Mouse (Mus musculus): ENCODE measurements around the gene Rimbp3. TPM values are rescaled to one million over a fixed set of nuclear protein-coding genes. Genes with fewer than 3 reads are reported as not detected.
A peak's percentile ranks its signal among the peaks of the same experiment; 100 is the strongest.
"Not testable (repeated sequence)": the region's sequence is repeated elsewhere in the genome, so short reads cannot be mapped to it uniquely, and the experiment has no call there.

Gene Rimbp3
- 0.70 and 0.79 TPM in 2 replicates for polyA plus RNA-seq (2016; fragmentation: Nextera tagmentation; extraction: Ambion mirVana)

DNA sequence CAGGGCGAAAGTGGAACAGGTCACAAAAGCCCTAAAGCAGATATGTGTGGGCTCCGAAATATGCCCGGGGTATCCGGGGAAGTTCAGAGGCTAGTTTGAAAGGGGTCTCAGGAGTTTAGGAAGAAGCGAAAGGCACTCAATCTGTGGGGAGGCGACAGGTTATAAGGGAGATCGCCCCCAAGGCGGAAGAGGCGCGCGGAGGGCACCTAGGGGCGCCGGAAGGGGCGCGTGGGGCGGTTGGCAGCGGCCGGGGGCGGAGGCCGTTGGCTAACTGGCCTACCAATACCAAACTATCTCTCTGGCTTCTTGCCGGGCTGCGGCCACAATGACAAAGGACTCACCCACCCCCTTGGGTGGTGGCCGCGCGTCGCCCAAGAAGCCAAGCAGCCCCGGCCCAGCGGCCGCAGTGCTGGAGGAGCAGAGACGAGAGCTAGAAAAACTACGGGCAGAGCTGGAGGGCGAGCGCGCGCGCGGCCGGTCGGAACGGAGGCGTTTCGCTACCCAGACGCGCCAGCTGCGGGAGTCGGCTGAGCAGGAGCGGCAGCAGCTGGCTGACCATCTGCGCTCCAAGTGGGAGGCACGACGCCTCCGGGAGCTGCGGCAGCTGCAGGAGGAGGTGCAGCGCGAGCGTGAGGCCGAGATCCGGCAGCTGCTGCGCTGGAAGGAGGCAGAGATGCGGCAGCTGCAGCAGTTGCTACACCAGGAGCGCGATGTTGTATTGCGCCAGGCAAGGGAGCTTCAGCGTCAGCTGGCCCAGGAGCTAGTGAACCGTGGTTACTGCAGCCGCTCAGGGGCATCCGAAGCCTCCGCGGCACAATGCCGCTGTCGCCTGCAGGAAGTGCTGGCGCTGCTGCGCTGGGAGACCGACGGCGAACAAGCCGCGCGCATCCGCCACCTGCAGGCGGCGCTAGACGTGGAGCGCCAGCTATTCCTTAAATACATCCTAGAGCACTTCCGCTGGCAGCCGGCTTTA, at the start of gene Rimbp3:
Gene Rimbp3, plus strand, starts transcription at position 215 of the 973 bp plus-strand sequence.
- DNase-seq (ENCODE audit: low spot score) = peak; percentile 92
- under 1% methylated on average over 85 of the region's 85 CpGs for WGBS

DNA sequence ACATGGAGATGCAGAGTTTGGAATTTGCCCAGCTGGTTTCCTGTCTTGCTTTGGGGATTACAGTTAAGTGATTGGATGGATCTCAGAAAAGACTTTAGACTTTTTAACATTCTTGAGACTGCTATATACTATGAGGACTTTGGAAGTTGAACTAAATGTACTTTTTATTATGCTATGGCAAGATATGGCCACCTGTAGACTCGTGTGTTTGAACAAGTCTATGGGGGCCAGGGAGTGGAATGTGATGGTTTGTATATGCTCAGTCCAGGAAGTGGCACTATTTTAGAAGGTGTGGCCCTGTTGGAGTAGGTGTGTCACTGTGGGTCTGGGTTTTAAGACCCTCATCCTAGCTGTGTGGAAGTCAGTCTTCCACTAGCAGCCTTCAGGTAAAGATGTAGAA, 42.9 kb upstream of the Rimbp3 start:
- not testable (repeated sequence) for H3K4me1 ChIP-seq; H3K4me3 ChIP-seq; H3K27me3 ChIP-seq (replicated peaks; ENCODE audit: low read depth, poor library complexity, severe bottlenecking); H3K27ac ChIP-seq (replicated peaks); DNase-seq (ENCODE audit: low spot score); H3K9me3 ChIP-seq
- 88% methylated on average over 1 of the region's 1 CpGs for WGBS
- peaks cover 85% of the 10 kb centered on the region for H3K36me3 ChIP-seq (replicated peaks)

More for the DNA sequence above, at the start of gene Rimbp3:
- H3K27me3 ChIP-seq (replicated peaks; ENCODE audit: low read depth, poor library complexity, severe bottlenecking) = peaks cover 59% of the 10 kb centered on the region
- H3K36me3 ChIP-seq (replicated peaks) = no peaks in the 10 kb centered on the region
- peak within 1 kb of the TSS; percentile 83 for H3K27ac ChIP-seq (replicated peaks)
- no peaks in the 10 kb centered on the region for H3K9me3 ChIP-seq
- H3K4me3 ChIP-seq = peak within 1 kb of the TSS; percentile 71
- H3K4me1 ChIP-seq = peaks cover 26% of the 10 kb centered on the region

DNA sequence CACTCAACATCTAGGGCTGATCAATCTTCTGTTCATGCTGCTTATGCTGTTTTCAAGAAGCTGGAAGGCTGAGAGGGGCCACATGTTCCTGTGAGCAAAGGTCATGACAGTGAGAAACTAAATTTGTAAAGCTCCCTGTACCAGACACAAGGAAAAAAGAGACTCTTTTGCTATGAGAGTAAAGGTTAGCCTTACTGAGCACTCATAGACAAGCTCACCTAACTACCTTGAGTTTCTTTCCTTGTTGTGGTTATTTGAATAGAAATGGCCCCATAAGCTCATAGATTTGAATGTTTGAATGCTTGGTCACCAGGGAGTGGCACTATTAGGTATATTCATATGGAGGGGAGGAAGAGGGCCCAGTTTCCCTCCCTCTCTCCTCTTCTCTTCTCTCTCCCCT, 41.2 kb upstream of the Rimbp3 start:
- Histone ChIP-seq H3K4me3 (no peak overlapping the region), H3K9me3 (no peaks in the 10 kb centered on the region), H3K4me1 (no peaks in the 10 kb centered on the region), H3K27ac (replicated peaks) (no peak overlapping the region), H3K36me3 (replicated peaks) (peaks cover 94% of the 10 kb centered on the region), H3K27me3 (replicated peaks; ENCODE audit: low read depth, poor library complexity, severe bottlenecking) (no peaks in the 10 kb centered on the region)
- no peak for DNase-seq (ENCODE audit: low spot score)

DNA sequence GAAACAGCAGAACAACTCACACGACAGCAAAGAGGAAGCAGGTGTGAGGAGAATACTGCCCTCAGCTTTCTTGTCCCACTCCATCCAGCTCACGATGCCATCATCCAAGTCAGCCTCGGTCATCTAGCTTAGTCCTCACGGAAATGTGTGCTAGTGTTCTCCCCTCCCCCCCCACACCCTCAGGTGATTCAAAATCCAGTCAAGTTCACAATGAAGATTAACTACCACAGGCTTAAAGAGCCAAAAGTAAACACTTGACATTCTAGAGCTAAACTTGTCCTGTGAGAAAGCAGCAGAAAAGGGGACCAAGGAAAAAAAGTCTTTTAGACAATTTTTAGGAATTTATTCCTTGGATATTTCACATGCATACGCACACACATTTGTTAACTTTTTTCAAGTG, 40.4 kb upstream of the Rimbp3 start:
- H3K4me3 ChIP-seq = no peak overlapping the region
- peaks cover 96% of the 10 kb centered on the region for H3K36me3 ChIP-seq (replicated peaks)
- DNase-seq (ENCODE audit: low spot score) = no peak
- no peaks in the 10 kb centered on the region for H3K9me3 ChIP-seq
- no peaks in the 10 kb centered on the region for H3K4me1 ChIP-seq
- no peaks in the 10 kb centered on the region for H3K27me3 ChIP-seq (replicated peaks; ENCODE audit: low read depth, poor library complexity, severe bottlenecking)
- 92% methylated on average over 5 of the region's 5 CpGs for WGBS
- H3K27ac ChIP-seq (replicated peaks) = no peak overlapping the region

DNA sequence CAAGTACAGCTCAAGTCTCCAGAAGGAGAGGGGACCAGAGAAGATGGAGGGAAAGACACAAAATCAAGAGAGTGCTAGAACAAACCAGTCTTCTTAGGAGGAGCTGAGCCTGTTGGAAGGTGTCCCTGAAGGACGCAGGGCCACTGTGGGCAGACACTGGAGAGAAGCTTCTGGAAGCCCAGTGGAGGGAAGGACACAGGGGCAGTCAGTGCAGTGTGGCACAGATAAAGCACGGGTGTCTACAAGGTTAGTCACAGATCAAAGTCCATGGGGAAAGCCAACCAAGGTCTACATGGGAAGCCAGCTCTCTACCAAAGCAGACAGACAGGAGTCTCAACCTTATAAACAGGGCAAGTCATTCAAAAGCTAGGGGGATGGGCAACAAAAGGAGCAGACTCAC, 32.6 kb upstream of the Rimbp3 start:
- Histone ChIP-seq H3K4me3 (no peak overlapping the region), H3K27me3 (replicated peaks; ENCODE audit: low read depth, poor library complexity, severe bottlenecking) (no peaks in the 10 kb centered on the region), H3K36me3 (replicated peaks) (peaks cover 78% of the 10 kb centered on the region), H3K27ac (replicated peaks) (no peak overlapping the region), H3K9me3 (no peaks in the 10 kb centered on the region), H3K4me1 (no peaks in the 10 kb centered on the region)
- WGBS = 90% methylated on average over 2 of the region's 2 CpGs
- DNase-seq (ENCODE audit: low spot score) = no peak

DNA sequence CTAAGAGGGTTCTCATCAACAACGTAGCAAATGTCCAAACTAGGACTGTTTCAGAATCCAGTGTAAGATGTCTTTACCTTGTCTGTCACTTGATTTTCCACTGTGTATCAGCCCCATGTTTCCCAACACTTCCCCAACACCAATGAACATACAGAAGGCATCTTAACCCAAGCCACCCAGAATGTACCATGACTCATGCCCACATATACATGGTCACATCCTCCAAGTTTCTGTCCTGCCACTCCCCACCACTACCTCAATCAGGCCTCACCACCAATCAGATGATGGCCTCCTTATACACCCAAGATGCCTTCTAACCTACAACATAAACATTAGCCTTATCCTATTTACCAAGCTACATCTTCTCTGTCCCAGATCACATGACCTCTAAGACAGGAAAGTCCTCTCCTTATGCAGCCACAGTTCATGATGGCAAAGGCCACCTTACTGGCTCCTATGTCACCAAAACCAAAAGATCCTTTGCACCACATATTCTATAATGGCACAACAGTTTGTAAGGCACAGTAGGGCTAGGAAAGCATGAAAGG, 30.7 kb upstream of the Rimbp3 start:
- Histone ChIP-seq H3K9me3 (no peaks in the 10 kb centered on the region), H3K4me1 (0 out of 2 replicates have a peak, but pooled peaks cover 3% of the 10 kb centered on the region), H3K4me3 (no peak overlapping the region), H3K27ac (replicated peaks) (no peak overlapping the region), H3K27me3 (replicated peaks; ENCODE audit: low read depth, poor library complexity, severe bottlenecking) (no peaks in the 10 kb centered on the region), H3K36me3 (replicated peaks) (peaks cover 65% of the 10 kb centered on the region)
- no peak for DNase-seq (ENCODE audit: low spot score)
- WGBS = 100% methylated on average over 1 of the region's 1 CpGs

DNA sequence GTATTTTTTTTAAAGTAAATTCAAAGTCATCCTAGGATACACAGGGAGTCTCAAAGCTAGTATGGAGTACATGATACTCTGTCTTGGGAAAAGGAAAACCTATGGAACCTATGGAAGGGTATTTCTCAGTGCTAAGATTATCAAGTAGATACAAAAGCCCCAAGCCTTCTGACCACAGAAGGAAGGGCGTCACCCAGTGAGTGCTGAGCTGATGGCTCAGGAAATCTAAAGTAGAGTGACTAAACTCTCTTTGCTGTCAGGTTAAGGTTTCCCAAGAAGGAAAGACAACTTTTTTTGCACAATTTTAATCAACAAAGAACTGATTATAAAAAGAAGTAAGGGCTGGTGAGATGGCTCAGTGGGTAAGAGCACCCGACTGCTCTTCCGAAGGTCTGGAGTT, 28.7 kb upstream of the Rimbp3 start:
- Histone ChIP-seq H3K9me3 (no peaks in the 10 kb centered on the region), H3K27me3 (replicated peaks; ENCODE audit: low read depth, poor library complexity, severe bottlenecking) (no peaks in the 10 kb centered on the region), H3K4me3 (no peak overlapping the region), H3K27ac (replicated peaks) (no peak overlapping the region), H3K36me3 (replicated peaks) (peaks cover 59% of the 10 kb centered on the region), H3K4me1 (0 out of 2 replicates have a peak, but pooled peaks cover 3% of the 10 kb centered on the region)
- 94% methylated on average over 3 of the region's 3 CpGs for WGBS
- no peak for DNase-seq (ENCODE audit: low spot score)

DNA sequence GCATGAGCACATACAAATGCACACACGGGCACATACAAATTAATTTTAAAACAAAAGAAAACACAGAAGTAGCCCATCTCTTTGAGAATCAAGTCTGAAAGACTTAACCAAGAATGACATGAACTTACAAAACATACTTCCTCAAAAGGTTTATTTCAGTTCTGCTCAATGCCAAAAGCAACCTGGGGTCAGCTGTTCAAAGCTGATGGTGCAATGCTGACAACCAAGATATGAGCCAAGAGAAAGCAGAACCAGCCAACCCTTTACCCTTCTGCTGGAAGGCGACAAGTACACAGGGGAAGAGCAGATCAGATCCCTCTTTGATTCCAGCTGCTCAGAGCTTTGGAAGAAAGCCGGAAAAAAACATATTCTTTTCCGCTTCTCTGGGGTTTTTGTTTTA, 27.0 kb upstream of the Rimbp3 start:
- peaks cover 58% of the 10 kb centered on the region for H3K36me3 ChIP-seq (replicated peaks)

DNA sequence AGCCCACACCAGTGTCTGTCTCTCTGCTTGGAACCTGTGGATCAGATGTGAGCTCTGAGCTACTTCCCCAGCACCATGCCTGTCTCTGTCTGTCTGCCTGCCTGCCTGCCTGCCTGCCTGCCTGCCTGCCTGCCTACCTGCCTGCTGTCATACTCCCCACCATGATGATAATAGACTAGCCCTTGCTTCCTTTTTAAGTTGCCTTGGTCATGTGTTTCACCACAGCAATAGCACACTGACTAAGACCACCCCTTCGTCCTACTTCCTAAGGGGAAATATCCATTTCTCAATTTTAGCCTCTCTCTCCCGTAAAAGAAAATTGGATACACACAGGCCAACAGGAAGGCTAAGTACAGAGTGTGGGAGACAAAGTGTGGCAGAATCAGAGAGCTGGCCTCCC, 26.3 kb upstream of the Rimbp3 start:
- H3K4me3 ChIP-seq = no peak overlapping the region
- 89% methylated on average over 2 of the region's 2 CpGs for WGBS
- peaks cover 3% of the 10 kb centered on the region; the same call in 1 of the 2 replicates for H3K9me3 ChIP-seq
- peaks cover 61% of the 10 kb centered on the region for H3K36me3 ChIP-seq (replicated peaks)
- H3K27ac ChIP-seq (replicated peaks) = no peak overlapping the region
- H3K4me1 ChIP-seq = 0 out of 2 replicates have a peak, but pooled peaks cover 3% of the 10 kb centered on the region
- H3K27me3 ChIP-seq (replicated peaks; ENCODE audit: low read depth, poor library complexity, severe bottlenecking) = no peaks in the 10 kb centered on the region
- no peak for DNase-seq (ENCODE audit: low spot score)

More for the DNA sequence above, 27.0 kb upstream of the Rimbp3 start:
- no peak overlapping the region for H3K4me3 ChIP-seq
- no peak overlapping the region for H3K27ac ChIP-seq (replicated peaks)
- peaks cover 3% of the 10 kb centered on the region; the same call in 1 of the 2 replicates for H3K9me3 ChIP-seq
- WGBS = 93% methylated on average over 4 of the region's 4 CpGs
- 0 out of 2 replicates have a peak, but pooled peaks cover 3% of the 10 kb centered on the region for H3K4me1 ChIP-seq
- no peak for DNase-seq (ENCODE audit: low spot score)
- no peaks in the 10 kb centered on the region for H3K27me3 ChIP-seq (replicated peaks; ENCODE audit: low read depth, poor library complexity, severe bottlenecking)

DNA sequence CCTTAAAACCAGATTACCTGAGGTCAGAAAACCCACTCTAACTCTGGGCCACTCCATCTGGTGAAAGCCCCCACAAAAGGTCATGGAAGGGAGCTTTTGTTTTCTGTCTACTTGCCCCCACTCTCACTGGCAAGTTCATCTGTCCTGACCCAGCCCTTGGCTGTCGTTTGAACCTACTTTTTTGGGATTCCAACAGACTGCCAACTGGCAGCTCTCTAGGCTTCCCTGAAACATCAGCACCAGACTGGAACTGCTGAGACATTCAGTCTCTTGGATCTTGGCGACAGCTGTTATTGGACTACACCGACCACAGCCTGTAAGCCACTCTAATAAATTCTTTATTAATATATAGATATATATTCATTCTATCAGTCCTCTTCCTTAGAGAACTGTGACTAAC, 25.4 kb upstream of the Rimbp3 start:
- Histone ChIP-seq H3K9me3 (peaks cover 3% of the 10 kb centered on the region; the same call in 1 of the 2 replicates), H3K36me3 (replicated peaks) (peaks cover 61% of the 10 kb centered on the region), H3K27ac (replicated peaks) (no peak overlapping the region), H3K4me1 (0 out of 2 replicates have a peak, but pooled peaks cover 3% of the 10 kb centered on the region), H3K27me3 (replicated peaks; ENCODE audit: low read depth, poor library complexity, severe bottlenecking) (no peaks in the 10 kb centered on the region), H3K4me3 (no peak overlapping the region)
- 87% methylated on average over 3 of the region's 3 CpGs for WGBS
- no peak for DNase-seq (ENCODE audit: low spot score)

DNA sequence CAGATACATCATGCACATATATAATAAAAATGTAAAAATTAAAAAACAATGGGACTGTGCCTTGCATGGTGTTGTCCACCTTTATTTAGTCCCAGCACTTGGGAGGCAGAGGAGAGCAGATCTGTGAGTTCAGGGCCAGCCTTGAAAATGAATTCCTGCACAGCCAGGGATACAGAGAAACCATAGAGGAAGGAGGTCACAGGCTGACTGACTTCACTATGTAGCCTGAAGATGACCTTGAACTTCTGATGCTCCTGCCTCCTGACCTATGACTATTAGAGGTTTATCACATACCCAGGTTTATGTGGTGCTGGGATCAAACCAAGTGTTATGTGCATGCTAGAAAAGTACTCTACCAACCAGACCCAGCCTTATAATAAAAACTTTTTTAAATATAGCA, 22.9 kb upstream of the Rimbp3 start:
- no peak for DNase-seq (ENCODE audit: low spot score)
- H3K36me3 ChIP-seq (replicated peaks) = peaks cover 71% of the 10 kb centered on the region
- H3K27me3 ChIP-seq (replicated peaks; ENCODE audit: low read depth, poor library complexity, severe bottlenecking) = no peaks in the 10 kb centered on the region
- H3K9me3 ChIP-seq = peaks cover 3% of the 10 kb centered on the region; the same call in 1 of the 2 replicates
- no peak overlapping the region for H3K27ac ChIP-seq (replicated peaks)
- no peak overlapping the region for H3K4me3 ChIP-seq
- 0 out of 2 replicates have a peak, but pooled peaks cover 3% of the 10 kb centered on the region for H3K4me1 ChIP-seq

DNA sequence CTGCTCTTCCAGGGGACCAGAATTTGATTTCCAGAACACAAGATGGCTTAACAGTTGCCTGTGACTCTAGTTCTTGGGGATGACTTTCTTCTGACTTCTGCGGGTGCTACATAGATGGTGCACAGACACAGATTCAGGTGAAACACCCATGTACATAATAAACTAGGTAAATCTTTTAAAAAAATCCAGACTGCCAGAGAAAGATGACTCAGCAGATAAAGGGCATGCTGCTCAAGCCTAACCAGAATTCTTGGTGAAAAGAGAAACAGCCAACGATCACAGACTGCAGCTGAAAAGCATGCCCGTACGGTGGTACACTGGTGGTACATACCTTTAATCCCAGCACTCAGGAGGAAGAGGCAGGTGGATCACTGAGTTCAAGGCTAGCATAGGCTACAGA, 14.6 kb upstream of the Rimbp3 start:
- WGBS = 95% methylated on average over 4 of the region's 4 CpGs
- no peak overlapping the region for H3K4me3 ChIP-seq
- H3K27ac ChIP-seq (replicated peaks) = no peak overlapping the region
- H3K27me3 ChIP-seq (replicated peaks; ENCODE audit: low read depth, poor library complexity, severe bottlenecking) = no peaks in the 10 kb centered on the region
- no peak for DNase-seq (ENCODE audit: low spot score)
- H3K4me1 ChIP-seq = no peaks in the 10 kb centered on the region
- no peaks in the 10 kb centered on the region for H3K9me3 ChIP-seq
- H3K36me3 ChIP-seq (replicated peaks) = peaks cover 83% of the 10 kb centered on the region

Measured in embryonic facial prominence, embryonic 10.5 days (tissue).